Mouse (Mus musculus) cortical plate, adult 2 months (tissue): ENCODE results near the gene Cntnap4.

Experiments used
- CTCF ChIP-seq: fragments of 200-500 bp; IDR thresholded peaks from 2 replicates; pipeline ENCODE4 v1.5.1; 2011; ENCODE audit warnings: mild to moderate bottlenecking, control low read depth, low read length; ENCODE audit not compliant: insufficient read depth; ENCODE audit errors: extremely low read depth
- POLR2A ChIP-seq: fragments of 200-500 bp; IDR thresholded peaks from 2 replicates; pipeline ENCODE4 v1.6.1; 2011; ENCODE audit warnings: mild to moderate bottlenecking, low read length, control low read depth; ENCODE audit not compliant: insufficient read depth; ENCODE audit errors: extremely low read depth

- TF ChIP-seq CTCF (no peak), POLR2A (no peak)
These were observed 13.6 kb downstream of the Cntnap4 start for GRCm38 (mm10) chr8:112583440-112583839.
